ENCODE assay signal across 31 mouse cellular contexts in genomic region chr6:72425646-72426045, GRCm38 (mm10).
"Had no signal": no experiment of that assay in that cellular context is flagged by ENCODE, and none has a peak within 500 bp of the region (broad histone marks: within the 10 kb centered on the region; RNA-seq: fewer than 3 reads in every experiment).

No protein-coding gene starts in this region.

- H3K4me2 ChIP-seq: limb, embryonic 12.5 days; limb, embryonic 13.5 days; limb, embryonic 15.5 days; liver, embryonic 11.5 days; liver, embryonic 12.5 days; liver, embryonic 13.5 days; liver, embryonic 15.5 days; lung, embryonic 14.5 days; lung, embryonic 15.5 days; midbrain, embryonic 12.5 days; midbrain, embryonic 13.5 days; midbrain, embryonic 15.5 days; neural tube, embryonic 12.5 days had no signal

- H3K27me3 ChIP-seq: limb, embryonic 12.5 days; limb, embryonic 13.5 days; limb, embryonic 15.5 days; liver, embryonic 12.5 days; liver, embryonic 13.5 days; liver, embryonic 15.5 days; lung, embryonic 15.5 days; megakaryocyte, embryonic 14.5 days; midbrain, embryonic 12.5 days; midbrain, embryonic 13.5 days; midbrain, embryonic 15.5 days; neural tube, embryonic 12.5 days had no signal

- H3K9me3 ChIP-seq: limb, embryonic 10.5 days; limb, embryonic 12.5 days; limb, embryonic 13.5 days; limb, embryonic 15.5 days; liver, embryonic 12.5 days; liver, embryonic 13.5 days; liver, embryonic 15.5 days; lung, embryonic 15.5 days; midbrain, embryonic 10.5 days; midbrain, embryonic 12.5 days; midbrain, embryonic 13.5 days; midbrain, embryonic 15.5 days; neural tube, embryonic 12.5 days had no signal

- DNase-seq: left cerebral cortex, postnatal 4 days; liver; liver, embryonic 13.5 days; liver, postnatal 0 days; lung, adult 18-20 months; lung, adult 2 months; lung, embryonic 14.5 days; lung, postnatal 10 days; lung, postnatal 14 days; lung, postnatal 36 days; lung, postnatal 4 days had no signal

- H3K9ac ChIP-seq: limb, embryonic 12.5 days; limb, embryonic 13.5 days; limb, embryonic 15.5 days; liver, embryonic 12.5 days; liver, embryonic 13.5 days; liver, embryonic 14.5 days; liver, embryonic 15.5 days; liver, postnatal 0 days; lung, embryonic 14.5 days; lung, embryonic 15.5 days; midbrain, embryonic 12.5 days; midbrain, embryonic 13.5 days; midbrain, embryonic 15.5 days; neural tube, embryonic 12.5 days had no signal

- H3K4me3 ChIP-seq: left cerebral cortex, adult 2 months; limb, embryonic 10.5 days; limb, embryonic 12.5 days; limb, embryonic 13.5 days; limb, embryonic 15.5 days; liver, embryonic 12.5 days; liver, embryonic 13.5 days; liver, embryonic 15.5 days; lung, embryonic 15.5 days; megakaryocyte, embryonic 14.5 days; midbrain, embryonic 10.5 days; midbrain, embryonic 12.5 days; midbrain, embryonic 13.5 days; midbrain, embryonic 15.5 days; myocyte; neural tube, embryonic 12.5 days had no signal

- H3K4me1 ChIP-seq: limb, embryonic 10.5 days; lung, embryonic 15.5 days; midbrain, embryonic 10.5 days; midbrain, embryonic 12.5 days; midbrain, embryonic 13.5 days; midbrain, embryonic 15.5 days had no signal

- ATAC-seq: liver, embryonic 12.5 days; liver, postnatal 0 days; lung, postnatal 0 days; midbrain, embryonic 13.5 days; midbrain, embryonic 15.5 days; midbrain, embryonic 16.5 days had no signal

- H3K27ac ChIP-seq: left cerebral cortex, adult 2 months; limb, embryonic 10.5 days; limb, embryonic 12.5 days; limb, embryonic 13.5 days; limb, embryonic 15.5 days; liver, embryonic 12.5 days; liver, embryonic 13.5 days; liver, embryonic 14.5 days; liver, embryonic 15.5 days; lung, embryonic 15.5 days; macrophage; midbrain, embryonic 10.5 days; midbrain, embryonic 12.5 days; midbrain, embryonic 13.5 days; midbrain, embryonic 15.5 days; neural tube, embryonic 12.5 days had no signal
